Mouse (Mus musculus) monocyte, adult 5-6 weeks (primary cell): ENCODE measurements around the gene Rpl36-ps4. TPM values are rescaled to one million over a fixed set of nuclear protein-coding genes. Genes with fewer than 3 reads are reported as not detected.

Experiments used
- ATAC-seq: fragments of 153-309, 156-312 bp; replicated peaks from 2 replicates; pipeline ENCODE4 v1.8.0; 2017; ENCODE audit warnings: mild to moderate bottlenecking; ENCODE audit not compliant: low TSS enrichment, insufficient number of reproducible peaks, severe bottlenecking, poor library complexity, low FRiP score
- total RNA-seq: library from RNA; stranded (forward); fragments of 200-1000, 200-491, 200-594 nt; gene quantifications from 3 replicates; pipeline ENCODE4 v1.2.3, GENCODE M21; 2017

The Rpl36-ps4 gene
- total RNA-seq: not detected in 3 replicates

DNA sequence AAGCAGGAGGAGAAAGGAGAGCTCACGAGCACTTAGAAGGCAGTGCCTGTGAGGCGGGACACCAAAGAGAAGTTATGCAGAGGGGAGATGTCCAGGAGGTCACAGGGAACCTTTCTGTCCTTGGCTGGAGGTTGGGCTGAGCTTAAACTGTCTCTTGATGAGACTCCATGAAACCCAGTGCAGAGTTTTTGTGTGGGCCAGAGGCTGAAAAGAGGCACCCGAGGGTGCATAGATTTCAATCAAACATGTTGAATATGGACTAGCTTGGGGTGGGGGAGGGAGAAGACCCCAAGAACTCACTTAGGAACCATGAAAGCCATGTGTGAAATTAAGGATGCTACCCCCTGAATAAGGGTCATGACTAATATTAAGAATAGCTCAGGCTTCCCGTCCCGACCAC is at the start of gene Rpl36-ps4:
TSS of gene Rpl36-ps4 (plus strand) at position 301 of the 400 bp plus-strand sequence.
- ATAC-seq: no peak

DNA sequence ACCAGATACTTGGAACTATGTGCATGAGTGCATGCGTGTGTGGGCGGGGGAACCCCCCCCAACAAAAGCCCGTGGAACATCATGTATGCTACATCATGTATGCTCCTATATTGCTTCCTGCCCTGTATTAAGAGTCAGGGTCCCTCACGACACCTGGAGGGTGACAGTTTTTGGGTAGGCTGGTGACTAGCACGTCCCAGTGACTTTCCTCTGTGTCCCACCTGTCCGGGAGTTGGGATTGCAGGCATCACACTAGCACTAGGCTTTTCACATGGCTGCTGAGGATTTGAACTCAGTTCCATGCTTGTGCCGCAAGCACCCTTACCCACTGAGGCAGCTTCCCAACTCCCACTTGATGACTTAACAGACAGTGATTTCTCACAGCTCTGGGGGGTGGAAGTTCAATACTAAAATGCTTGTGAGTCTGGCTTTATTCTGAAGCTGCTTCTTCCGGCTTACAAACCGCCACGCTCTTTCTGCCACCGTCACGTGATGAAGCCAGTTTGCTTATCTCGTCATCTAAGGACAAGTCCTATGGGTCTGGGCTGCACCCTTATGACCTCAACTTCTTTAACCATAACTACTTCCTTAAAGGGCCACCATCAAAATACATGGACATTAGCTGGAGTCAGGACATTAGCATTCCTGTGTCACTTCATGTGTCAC is 49.2 kb upstream of the Rpl36-ps4 start:
- no peak for ATAC-seq

GRCm38 (mm10) chr17:87872286-87872685 is 48.5 kb upstream of the Rpl36-ps4 start:
- ATAC-seq: no peak

- no peak for ATAC-seq
Measured at GRCm38 (mm10) chr17:87873456-87873855, 47.3 kb upstream of the Rpl36-ps4 start.

GRCm38 (mm10) chr17:87873943-87874342 is 46.8 kb upstream of the Rpl36-ps4 start:
- ATAC-seq: no peak

GRCm38 (mm10) chr17:87875346-87875920 is 45.3 kb upstream of the Rpl36-ps4 start:
- ATAC-seq: no peak

DNA sequence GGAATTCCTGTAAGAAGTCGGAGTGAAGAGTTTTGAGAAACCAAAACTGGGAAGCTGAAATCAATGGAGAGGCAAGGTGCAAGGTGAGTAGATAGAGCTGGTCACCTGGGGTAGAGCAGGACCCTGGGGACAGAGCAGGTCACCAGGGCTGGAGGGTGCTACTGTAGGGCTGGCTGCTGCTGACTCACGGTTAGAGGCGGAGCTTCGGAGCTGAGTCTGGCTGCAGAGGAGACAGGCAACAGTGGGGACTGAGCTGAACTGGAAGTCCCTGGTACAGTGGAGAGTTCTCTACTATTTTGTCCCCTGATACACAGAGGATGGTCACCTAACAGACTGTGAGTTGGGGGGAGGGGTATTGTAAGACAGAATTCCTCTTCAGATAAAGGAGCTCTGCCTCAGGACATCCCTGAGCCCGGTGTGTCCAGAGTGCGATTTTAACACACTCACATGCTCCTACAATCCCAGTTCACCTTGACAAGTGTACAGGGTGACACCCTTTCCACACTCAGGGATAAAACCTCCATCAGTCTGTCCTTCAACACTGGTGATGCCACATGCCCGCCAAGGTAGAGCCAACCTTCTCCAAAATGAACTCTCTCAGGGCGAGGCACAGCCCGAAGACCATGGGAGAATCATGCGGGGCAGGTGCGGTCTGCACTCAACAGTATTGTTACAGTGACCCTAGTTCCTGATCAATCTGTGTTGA is 44.3 kb upstream of the Rpl36-ps4 start:
- no peak for ATAC-seq

DNA sequence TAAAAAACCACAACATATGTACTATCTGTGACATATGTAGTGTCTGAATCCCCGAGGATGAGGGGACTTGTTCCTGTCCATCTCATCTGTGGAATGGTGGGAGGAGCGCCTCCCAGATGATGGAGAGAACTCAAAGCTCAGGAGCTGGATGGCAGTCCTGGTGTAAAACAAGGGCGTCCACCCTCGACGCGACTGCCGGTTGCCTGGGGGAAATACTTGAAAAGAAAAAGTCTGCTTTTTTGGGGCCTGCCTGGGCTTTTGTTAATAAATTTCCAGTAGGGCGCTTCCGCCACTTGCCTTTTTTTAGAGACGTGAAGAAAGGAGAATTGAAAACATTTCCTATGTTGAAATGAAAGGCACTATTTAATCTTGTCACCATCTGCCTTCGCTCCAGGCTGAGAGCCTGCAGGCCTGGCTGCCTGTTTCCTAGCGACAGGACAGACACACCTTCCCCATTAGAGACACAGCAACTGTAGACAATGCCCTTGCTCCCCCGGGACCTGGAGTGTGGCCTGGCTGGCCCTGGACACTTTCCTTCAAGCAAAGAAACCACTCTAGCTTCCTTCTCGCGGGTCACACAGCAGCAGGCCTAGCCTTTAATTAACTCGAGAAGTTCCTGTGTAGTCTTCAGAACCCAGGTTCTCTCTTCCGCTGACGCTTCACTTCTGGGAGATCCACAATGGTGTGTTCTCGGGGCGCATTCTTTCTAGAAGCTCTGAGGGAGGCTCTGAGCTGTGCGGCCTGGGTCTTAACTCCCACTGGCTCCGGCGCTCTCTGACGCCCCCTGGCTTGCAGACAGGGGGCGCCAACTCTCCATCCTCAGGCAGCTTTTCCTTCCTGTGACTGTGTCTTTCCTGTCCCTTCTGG is 43.3 kb upstream of the Rpl36-ps4 start:
- no peak for ATAC-seq

- ATAC-seq: no peak
Measured at GRCm38 (mm10) chr17:87878556-87879483, 42.0 kb upstream of the Rpl36-ps4 start.

DNA sequence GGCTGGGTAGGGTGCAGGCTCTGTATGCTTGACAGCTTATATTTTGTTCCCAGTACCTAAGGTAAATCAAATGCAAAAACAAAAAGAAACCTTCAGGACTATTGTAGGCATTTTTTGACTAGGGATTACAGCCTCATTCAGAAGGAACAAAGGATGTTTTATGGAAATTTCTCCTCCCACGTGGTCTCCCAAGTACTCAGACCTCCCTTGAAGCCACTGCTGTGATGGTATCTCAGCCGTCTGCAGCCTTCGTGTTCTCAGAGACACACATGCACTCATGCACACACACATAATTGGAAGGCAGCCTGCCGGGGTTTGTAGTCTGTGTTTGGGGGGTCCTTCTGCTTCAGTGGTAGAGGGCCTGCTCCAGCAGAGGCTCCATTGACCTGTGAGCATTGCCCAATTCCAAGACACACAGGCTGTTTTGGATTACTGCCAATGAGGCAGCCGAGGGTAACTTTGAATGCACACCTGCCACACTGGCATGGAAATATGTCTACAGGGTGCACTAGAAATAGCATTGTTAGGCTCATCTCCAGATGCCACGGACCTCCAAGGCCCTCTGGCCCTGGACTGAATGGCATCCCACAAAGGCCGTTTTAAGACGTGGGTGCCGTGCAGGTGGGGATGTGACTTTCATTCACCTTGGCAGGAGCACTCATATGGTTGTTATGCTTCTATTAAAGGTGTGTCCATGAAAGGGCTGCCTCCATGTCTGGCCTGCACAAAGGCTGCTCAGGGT is 41.1 kb upstream of the Rpl36-ps4 start:
- ATAC-seq: no peak

- no peak for ATAC-seq
Measured at GRCm38 (mm10) chr17:87882594-87882993, 38.2 kb upstream of the Rpl36-ps4 start.

- ATAC-seq: no peak
Measured at GRCm38 (mm10) chr17:87897175-87897574, 23.6 kb upstream of the Rpl36-ps4 start.

- ATAC-seq: no peak
Measured at GRCm38 (mm10) chr17:87900677-87901076, 20.1 kb upstream of the Rpl36-ps4 start.

DNA sequence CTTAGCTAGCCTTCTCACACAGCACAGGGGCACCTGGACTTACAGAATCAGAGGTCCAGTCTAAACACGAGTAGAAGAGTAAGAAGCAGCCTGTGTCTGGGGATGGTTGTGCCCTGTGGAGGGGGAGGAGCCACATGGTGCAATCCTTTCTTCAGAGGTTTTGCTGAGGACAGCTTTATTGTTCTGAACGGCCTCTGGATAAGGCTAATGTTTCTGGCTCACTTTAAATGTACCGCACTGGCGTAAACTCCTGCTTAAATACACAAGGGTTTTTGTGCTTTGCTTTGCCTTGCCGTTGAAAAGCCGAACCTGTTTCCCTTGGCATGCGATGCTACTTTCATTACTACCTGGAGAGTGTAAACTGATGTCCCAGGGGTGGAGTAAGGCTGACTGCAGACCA is 19.6 kb upstream of the Rpl36-ps4 start:
- ATAC-seq: no peak

- no peak for ATAC-seq
Measured at GRCm38 (mm10) chr17:87903213-87903612, 17.6 kb upstream of the Rpl36-ps4 start.

GRCm38 (mm10) chr17:87903725-87904124 is 17.1 kb upstream of the Rpl36-ps4 start:
- ATAC-seq: no peak

DNA sequence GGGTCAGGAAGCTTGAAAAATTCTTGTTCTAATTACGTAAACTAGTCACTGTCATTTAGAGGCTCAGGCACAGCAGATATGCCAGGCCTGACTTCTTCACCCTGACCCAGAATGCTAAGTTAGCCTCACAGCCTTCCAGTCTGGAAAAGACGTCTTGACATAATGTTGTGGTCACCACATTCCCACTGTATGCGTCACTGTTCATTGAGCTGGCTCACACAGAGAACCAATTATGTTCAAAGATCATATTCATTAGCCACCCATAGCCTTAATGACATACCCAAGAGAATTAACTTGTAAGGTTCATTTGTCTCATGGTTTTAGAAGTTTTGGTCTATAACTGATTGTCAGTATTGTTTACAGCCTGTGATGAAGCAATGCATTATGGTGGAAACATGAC is 5.4 kb upstream of the Rpl36-ps4 start:
- no peak for ATAC-seq

DNA sequence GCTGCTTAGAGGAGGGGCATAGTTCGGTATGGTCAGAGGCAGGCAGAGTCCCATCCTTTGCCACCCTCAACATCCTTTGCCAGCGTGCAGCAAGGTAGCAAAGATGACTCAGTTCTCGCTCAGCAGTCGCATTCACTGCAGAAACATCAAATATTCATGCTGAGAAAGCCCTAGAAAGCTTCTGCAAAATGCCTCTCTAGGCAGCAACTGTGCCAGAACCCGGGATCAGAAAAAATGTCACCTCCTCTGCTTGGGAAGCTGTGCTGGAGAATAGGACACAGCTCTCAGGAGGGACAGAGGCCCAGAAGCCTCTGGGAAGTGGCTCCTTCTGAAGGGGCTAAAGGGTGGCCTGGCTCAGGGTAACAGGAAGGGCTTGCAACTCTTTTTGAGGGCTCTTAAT is 2.7 kb upstream of the Rpl36-ps4 start:
- ATAC-seq: no peak
